ENCODE assay signal across 13 mouse cellular contexts in genomic region chr2:106863050-106863653, GRCm38 (mm10).
DNase-seq lines count a peak whose midpoint lies in the region; ATAC-seq and TF ChIP-seq lines count a peak whose summit lies in the region.
"Had no signal": no experiment of that assay in that cellular context is flagged by ENCODE, and none has a peak within 500 bp of the region (broad histone marks: within the 10 kb centered on the region; RNA-seq: fewer than 3 reads in every experiment).

No protein-coding gene starts in this region.

- H3K27ac ChIP-seq in midbrain, embryonic 13.5 days: no peak overlapping the region
- no peak overlapping the region for H3K27ac ChIP-seq in midbrain, embryonic 15.5 days
- H3K27ac ChIP-seq in lung, embryonic 14.5 days (ENCODE audit: low read depth): peak overlapping the region; percentile 10; the same call in 1 of the 2 replicates
- no peak overlapping the region for H3K27ac ChIP-seq in stomach, embryonic 15.5 days
- H3K27ac ChIP-seq in hindbrain, embryonic 12.5 days: no peak overlapping the region
- H3K27ac ChIP-seq: liver, embryonic 13.5 days; midbrain, embryonic 12.5 days; neural tube, embryonic 12.5 days had no signal

- WGBS in midbrain, embryonic 13.5 days: 66% methylated on average over 11 of the region's 11 CpGs
- WGBS in midbrain, embryonic 15.5 days: 63% methylated on average over 11 of the region's 11 CpGs
- 39% methylated on average over 11 of the region's 11 CpGs for WGBS in lung, embryonic 14.5 days
- 33% methylated on average over 11 of the region's 11 CpGs for WGBS in stomach, embryonic 15.5 days
- WGBS in hindbrain, embryonic 12.5 days: 71% methylated on average over 11 of the region's 11 CpGs

- 0 out of 2 replicates have a peak overlapping the region, but pooled peaks have one; percentile 2 for H3K4me2 ChIP-seq in midbrain, embryonic 13.5 days (replicated peaks)
- no peak overlapping the region for H3K4me2 ChIP-seq in midbrain, embryonic 15.5 days
- no peak overlapping the region for H3K4me2 ChIP-seq in lung, embryonic 14.5 days
- no peak overlapping the region for H3K4me2 ChIP-seq in stomach, embryonic 15.5 days
- no peak overlapping the region for H3K4me2 ChIP-seq in hindbrain, embryonic 12.5 days (replicated peaks)
- H3K4me2 ChIP-seq: liver, embryonic 13.5 days; midbrain, embryonic 12.5 days; neural tube, embryonic 12.5 days had no signal

- peaks cover 30% of the 10 kb centered on the region for H3K4me1 ChIP-seq in midbrain, embryonic 13.5 days (replicated peaks)
- peaks cover 14% of the 10 kb centered on the region for H3K4me1 ChIP-seq in midbrain, embryonic 15.5 days
- H3K4me1 ChIP-seq in lung, embryonic 14.5 days (ENCODE audit: insufficient read depth): peaks cover 32% of the 10 kb centered on the region
- peaks cover 8% of the 10 kb centered on the region; the same call in 1 of the 2 replicates for H3K4me1 ChIP-seq in stomach, embryonic 15.5 days
- peaks cover 16% of the 10 kb centered on the region for H3K4me1 ChIP-seq in hindbrain, embryonic 12.5 days
- H3K4me1 ChIP-seq: liver, embryonic 13.5 days had no signal

- no peak for DNase-seq in frontal cortex, postnatal 10 days (ENCODE audit: low spot score in 2 of 2)
- DNase-seq in lung, embryonic 14.5 days: peak; percentile 44
- no peak for DNase-seq in gastrocnemius, postnatal 10 days
- DNase-seq: adrenal gland, postnatal 36 days; kidney, adult 11 months; liver, embryonic 13.5 days had no signal

- no peak for TF ChIP-seq CTCF in lung, embryonic 14.5 days (IDR thresholded peaks at IDR 0.05; ENCODE audit: low read depth)

- peaks cover 4% of the 10 kb centered on the region; the same call in 1 of the 2 replicates for H3K36me3 ChIP-seq in midbrain, embryonic 13.5 days
- H3K36me3 ChIP-seq in midbrain, embryonic 15.5 days (replicated peaks): no peaks in the 10 kb centered on the region
- no peaks in the 10 kb centered on the region for H3K36me3 ChIP-seq in lung, embryonic 14.5 days (ENCODE audit: insufficient read depth)
- no peaks in the 10 kb centered on the region for H3K36me3 ChIP-seq in stomach, embryonic 15.5 days
- no peaks in the 10 kb centered on the region for H3K36me3 ChIP-seq in hindbrain, embryonic 12.5 days
- H3K36me3 ChIP-seq: liver, embryonic 13.5 days had no signal

- ATAC-seq in frontal cortex, adult (ENCODE audit: low TSS enrichment): peak; percentile 66
- no peak for ATAC-seq in midbrain, embryonic 13.5 days
- ATAC-seq in midbrain, embryonic 15.5 days (replicated peaks): no peak
- ATAC-seq in lung, embryonic 14.5 days (ENCODE audit: insufficient read depth): no peak
- peak; percentile 50; the same call in 1 of the 2 replicates for ATAC-seq in stomach, embryonic 15.5 days (ENCODE audit: insufficient read depth, low FRiP score, low read depth)
- no peak for ATAC-seq in hindbrain, embryonic 12.5 days (ENCODE audit: low FRiP score)

- no peaks in the 10 kb centered on the region for H3K9me3 ChIP-seq in midbrain, embryonic 13.5 days
- H3K9me3 ChIP-seq in midbrain, embryonic 15.5 days: no peaks in the 10 kb centered on the region
- H3K9me3 ChIP-seq in lung, embryonic 14.5 days (ENCODE audit: low read depth, low read length): no peaks in the 10 kb centered on the region
- H3K9me3 ChIP-seq in stomach, embryonic 15.5 days: no peaks in the 10 kb centered on the region
- no peaks in the 10 kb centered on the region for H3K9me3 ChIP-seq in hindbrain, embryonic 12.5 days (replicated peaks)
- H3K9me3 ChIP-seq: liver, embryonic 13.5 days; midbrain, embryonic 12.5 days; neural tube, embryonic 12.5 days had no signal

- H3K9ac ChIP-seq in midbrain, embryonic 13.5 days (replicated peaks): no peak overlapping the region
- no peak overlapping the region for H3K9ac ChIP-seq in midbrain, embryonic 15.5 days
- no peak overlapping the region for H3K9ac ChIP-seq in lung, embryonic 14.5 days
- no peak overlapping the region for H3K9ac ChIP-seq in stomach, embryonic 15.5 days
- H3K9ac ChIP-seq in hindbrain, embryonic 12.5 days: no peak overlapping the region
- H3K9ac ChIP-seq: liver, embryonic 13.5 days; midbrain, embryonic 12.5 days; neural tube, embryonic 12.5 days had no signal

- no peaks in the 10 kb centered on the region for H3K27me3 ChIP-seq in midbrain, embryonic 13.5 days
- H3K27me3 ChIP-seq in midbrain, embryonic 15.5 days (replicated peaks): no peaks in the 10 kb centered on the region
- H3K27me3 ChIP-seq in lung, embryonic 14.5 days (ENCODE audit: insufficient read depth, low read length): no peaks in the 10 kb centered on the region
- H3K27me3 ChIP-seq in stomach, embryonic 15.5 days (replicated peaks): no peaks in the 10 kb centered on the region
- H3K27me3 ChIP-seq in hindbrain, embryonic 12.5 days: no peaks in the 10 kb centered on the region
- H3K27me3 ChIP-seq: liver, embryonic 13.5 days; midbrain, embryonic 12.5 days; neural tube, embryonic 12.5 days had no signal

- no peak overlapping the region for H3K4me3 ChIP-seq in midbrain, embryonic 13.5 days (replicated peaks)
- H3K4me3 ChIP-seq in midbrain, embryonic 15.5 days: no peak overlapping the region
- no peak overlapping the region for H3K4me3 ChIP-seq in lung, embryonic 14.5 days (ENCODE audit: low read depth, low read length)
- H3K4me3 ChIP-seq in stomach, embryonic 15.5 days (replicated peaks): no peak overlapping the region
- H3K4me3 ChIP-seq in hindbrain, embryonic 12.5 days: no peak overlapping the region
- H3K4me3 ChIP-seq: liver, embryonic 13.5 days; midbrain, embryonic 12.5 days; neural tube, embryonic 12.5 days had no signal

Comparison
In these comparisons a context has a peak if more than half of its experiments do, and no peak if none do; other contexts are left out.
1. ATAC-seq: peak in frontal cortex, adult (single experiment) and stomach, embryonic 15.5 days (single experiment); none in midbrain, embryonic 13.5 days (single experiment), midbrain, embryonic 15.5 days (single experiment), lung, embryonic 14.5 days (single experiment) and hindbrain, embryonic 12.5 days (single experiment).